Mouse (Mus musculus): ENCODE measurements around the gene Cd22.

DNA sequence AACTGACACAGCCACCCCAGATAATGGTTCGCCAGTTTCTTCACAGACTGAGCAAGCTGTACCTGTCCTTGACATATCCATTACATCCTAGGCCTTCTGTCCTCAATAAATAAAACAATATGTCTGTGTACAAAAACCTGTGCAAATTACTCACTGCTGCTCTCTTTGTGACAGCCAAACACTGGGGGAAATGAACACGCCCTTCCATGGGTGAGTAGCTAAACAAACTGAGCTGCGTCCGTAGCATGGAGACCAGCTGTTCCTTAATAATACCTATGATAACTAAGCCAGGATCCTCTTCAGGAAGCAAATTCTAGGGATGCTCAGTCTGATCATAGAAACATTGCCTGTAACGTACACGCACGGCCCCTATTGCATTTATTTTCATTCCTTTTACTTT is 8.6 kb upstream of the Cd22 start:
- no peak for TF ChIP-seq GATA1 (IDR thresholded peaks at IDR 0.05; ENCODE audit: borderline replicate concordance, low read length)
- no peak for TF ChIP-seq FLI1 (IDR thresholded peaks at IDR 0.05; ENCODE audit: low read length)

Data from megakaryocyte, embryonic 14.5 days (primary cell).